Mouse (Mus musculus) liver, embryonic 14.5 days (tissue): ENCODE measurements around the gene Dynlrb2.

Experiments
- CTCF ChIP-seq: IDR thresholded peaks from 2 replicates; pipeline ENCODE4 v1.5.1; 2016; ENCODE audit warnings: antibody characterized with exemption, low read depth, control low read depth
- EP300 ChIP-seq: IDR thresholded peaks from 2 replicates; pipeline ENCODE4 v1.6.1; 2016; ENCODE audit warnings: antibody characterized with exemption, low read depth

GRCm38 (mm10) chr8:116509247-116509646 is 4.5 kb downstream of the Dynlrb2 start:
- TF ChIP-seq CTCF (no peak), EP300 (no peak)
